Mouse (Mus musculus): ENCODE measurements around the gene Mecr. TPM values are rescaled to one million over a fixed set of nuclear protein-coding genes. Genes with fewer than 3 reads are reported as not detected.

Gene Mecr
- polyA plus RNA-seq, 1 experiment from 2014 or later: 32.6 TPM

- DNase-seq (ENCODE audit: low spot score): peak; percentile 65
Measured at GRCm38 (mm10) chr4:131849986-131850638, 6.8 kb downstream of the Mecr start.

DNA sequence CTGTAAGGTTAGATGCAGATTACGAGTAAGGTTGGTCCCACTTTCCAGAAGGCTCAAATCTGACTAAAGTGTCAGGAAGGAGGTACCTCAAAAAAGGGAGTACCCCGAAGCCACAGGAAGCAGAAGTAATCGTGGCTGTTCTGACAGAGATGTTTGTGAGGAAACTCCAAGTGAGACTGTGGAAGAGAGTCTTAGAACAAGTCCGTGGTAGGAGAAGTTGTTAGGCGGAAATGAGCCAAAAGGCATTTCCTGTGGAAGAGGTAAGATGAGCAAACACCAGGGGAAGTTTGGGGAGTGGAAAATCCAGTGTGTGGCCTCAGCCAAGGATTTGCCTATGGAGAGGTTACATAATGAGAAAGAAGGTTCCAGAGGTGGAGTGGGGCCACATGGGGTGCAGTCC, 11.7 kb downstream of the Mecr start:
- H3K4me2 ChIP-seq (replicated peaks): no peak overlapping the region
- peaks cover 2% of the 10 kb centered on the region; the same call in 1 of the 2 replicates for H3K4me1 ChIP-seq (replicated peaks; ENCODE audit: control insufficient read depth, insufficient read depth, low read length)
- H3K4me3 ChIP-seq (replicated peaks; ENCODE audit: low read length): no peak overlapping the region
- H3K36me3 ChIP-seq (replicated peaks; ENCODE audit: control insufficient read depth, insufficient read depth): peaks cover 7% of the 10 kb centered on the region; the same call in 1 of the 2 replicates
- DNase-seq (ENCODE audit: low spot score) (no peak), ATAC-seq (ENCODE audit: low FRiP score) (no peak)
- H3K9ac ChIP-seq: no peak overlapping the region
- H3K9me3 ChIP-seq (ENCODE audit: control insufficient read depth, low read length): no peaks in the 10 kb centered on the region
- no peak overlapping the region for H3K27ac ChIP-seq
- no peaks in the 10 kb centered on the region for H3K27me3 ChIP-seq (ENCODE audit: control insufficient read depth, insufficient read depth, low read length)
- WGBS: 81% methylated on average over 5 of the region's 5 CpGs

More at GRCm38 (mm10) chr4:131849986-131850638, 6.8 kb downstream of the Mecr start:
- 27% methylated on average over 5 of the region's 5 CpGs for WGBS
- no peaks in the 10 kb centered on the region for H3K9me3 ChIP-seq (ENCODE audit: control insufficient read depth, low read length)
- 0 out of 2 replicates have a peak overlapping the region, but pooled peaks have one; percentile 10 for H3K4me2 ChIP-seq (replicated peaks)
- ATAC-seq (ENCODE audit: low FRiP score): no peak
- H3K27me3 ChIP-seq (ENCODE audit: control insufficient read depth, insufficient read depth, low read length): no peaks in the 10 kb centered on the region
- peaks cover 4% of the 10 kb centered on the region; the same call in 1 of the 2 replicates for H3K4me1 ChIP-seq (replicated peaks; ENCODE audit: control insufficient read depth, insufficient read depth, low read length)
- H3K36me3 ChIP-seq (replicated peaks; ENCODE audit: control insufficient read depth, insufficient read depth): no peaks in the 10 kb centered on the region
- H3K27ac ChIP-seq: peak overlapping the region; percentile 26; the same call in 1 of the 2 replicates
- H3K4me3 ChIP-seq (replicated peaks; ENCODE audit: low read length): no peak overlapping the region
- no peak overlapping the region for H3K9ac ChIP-seq

- no peak overlapping the region for H3K4me3 ChIP-seq (replicated peaks; ENCODE audit: low read length)
- H3K27ac ChIP-seq: no peak overlapping the region
- H3K27me3 ChIP-seq (ENCODE audit: control insufficient read depth, insufficient read depth, low read length): no peaks in the 10 kb centered on the region
- ATAC-seq (ENCODE audit: low FRiP score): no peak; the same call in 1 of the 2 replicates
- no peaks in the 10 kb centered on the region for H3K9me3 ChIP-seq (ENCODE audit: control insufficient read depth, low read length)
- peak; percentile 89 for DNase-seq (ENCODE audit: low spot score)
- H3K36me3 ChIP-seq (replicated peaks; ENCODE audit: control insufficient read depth, insufficient read depth): peaks cover 30% of the 10 kb centered on the region; the same call in 1 of the 2 replicates
- no peaks in the 10 kb centered on the region for H3K4me1 ChIP-seq (replicated peaks; ENCODE audit: control insufficient read depth, insufficient read depth, low read length)
- no peak overlapping the region; the same call in 1 of the 2 replicates for H3K9ac ChIP-seq
- 54% methylated on average over 15 of the region's 15 CpGs for WGBS
- no peak overlapping the region for H3K4me2 ChIP-seq (replicated peaks)
Measured at GRCm38 (mm10) chr4:131860492-131861340, 17.4 kb downstream of the Mecr start.

- no peak overlapping the region for H3K4me3 ChIP-seq (replicated peaks; ENCODE audit: low read length)
- no peak overlapping the region for H3K27ac ChIP-seq
- no peaks in the 10 kb centered on the region for H3K9me3 ChIP-seq (ENCODE audit: control insufficient read depth, low read length)
- H3K4me1 ChIP-seq (replicated peaks; ENCODE audit: control insufficient read depth, insufficient read depth, low read length): no peaks in the 10 kb centered on the region
- no peak overlapping the region for H3K4me2 ChIP-seq (replicated peaks)
- ATAC-seq (ENCODE audit: low FRiP score) (no peak), DNase-seq (ENCODE audit: low spot score) (no peak)
- H3K36me3 ChIP-seq (replicated peaks; ENCODE audit: control insufficient read depth, insufficient read depth): peaks cover 30% of the 10 kb centered on the region; the same call in 1 of the 2 replicates
- 91% methylated on average over 4 of the region's 4 CpGs for WGBS
- H3K27me3 ChIP-seq (ENCODE audit: control insufficient read depth, insufficient read depth, low read length): no peaks in the 10 kb centered on the region
- H3K9ac ChIP-seq: no peak overlapping the region
Measured at GRCm38 (mm10) chr4:131861341-131861739, 18.1 kb downstream of the Mecr start.

DNA sequence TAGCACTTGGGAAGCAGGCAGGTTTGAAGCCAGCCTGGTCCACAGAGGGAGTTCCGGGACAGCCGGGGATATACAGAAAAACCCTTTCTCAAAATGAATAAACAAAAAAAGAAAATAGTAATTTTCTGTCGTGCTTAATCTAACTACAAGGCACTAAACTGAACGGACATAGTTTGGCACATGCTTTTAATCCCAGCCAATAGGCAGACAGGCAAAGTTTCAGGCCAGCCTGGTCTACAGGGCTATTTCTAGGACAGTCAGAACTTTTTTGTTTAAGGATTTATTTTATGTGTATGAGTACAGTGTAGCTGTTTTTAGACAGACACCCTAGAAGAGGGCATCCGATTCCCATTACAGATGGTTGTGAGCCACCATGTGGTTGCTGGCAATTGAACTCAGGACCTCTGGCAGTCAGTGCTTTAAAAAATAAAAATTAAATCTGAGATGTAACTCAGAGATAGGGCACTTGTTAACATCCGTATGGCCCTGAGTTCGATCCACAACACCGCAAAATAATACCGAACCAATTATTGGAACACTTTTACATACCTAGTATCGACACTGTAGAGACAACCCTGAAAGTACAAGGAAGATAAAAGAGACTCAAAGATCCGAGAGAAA, 29.5 kb downstream of the Mecr start:
- Histone ChIP-seq H3K27me3 (ENCODE audit: control insufficient read depth, insufficient read depth, low read length) (no peaks in the 10 kb centered on the region), H3K9me3 (ENCODE audit: control insufficient read depth, low read length) (no peaks in the 10 kb centered on the region)
- 12% methylated on average over 11 of the region's 11 CpGs for WGBS

DNA sequence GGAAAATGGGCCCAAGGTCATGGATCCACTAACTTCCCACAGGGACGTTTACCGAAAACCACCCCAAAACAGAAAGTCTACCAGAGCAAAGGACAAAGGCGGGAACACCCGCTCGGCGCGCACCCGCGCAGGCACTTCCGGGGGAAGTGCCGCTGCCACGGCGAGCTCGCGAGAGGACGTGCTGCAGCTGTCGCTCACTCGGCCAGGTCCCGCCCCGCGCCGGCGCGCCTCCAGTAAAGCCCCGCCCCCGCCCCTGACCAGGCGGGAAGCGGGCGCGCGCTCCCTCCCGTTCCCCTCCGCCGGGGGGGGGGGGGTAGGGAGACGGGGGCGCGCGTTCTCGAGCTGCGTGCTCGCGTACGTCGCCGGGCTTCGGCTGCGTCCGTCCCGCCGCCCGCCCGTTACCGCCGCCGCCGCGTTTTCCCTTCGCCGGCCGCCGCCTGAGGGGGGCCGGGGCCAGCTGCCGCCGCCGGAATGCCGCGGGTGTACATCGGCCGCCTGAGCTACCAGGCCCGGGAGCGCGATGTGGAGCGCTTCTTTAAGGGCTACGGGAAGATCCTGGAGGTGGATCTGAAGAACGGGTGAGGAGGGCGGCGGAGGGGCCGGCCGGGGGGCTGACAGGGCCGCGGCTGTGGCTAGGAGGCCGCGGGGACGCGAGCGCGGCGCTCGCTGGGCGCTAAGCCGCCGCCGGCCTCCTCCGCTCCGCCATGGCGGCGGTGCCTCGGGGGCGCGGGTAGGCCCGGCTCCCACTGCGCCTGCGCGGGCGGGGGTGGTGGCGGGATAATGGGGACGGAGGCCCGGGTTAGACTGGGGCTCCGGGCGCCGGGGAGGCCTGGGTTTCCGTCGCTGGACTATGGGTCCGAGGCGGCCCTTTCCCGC, 30.3 kb downstream of the Mecr start, which contains the start of gene Srsf4:
TSS of gene Srsf4 (plus strand) at position 325 of the 876 bp plus-strand sequence.
- ATAC-seq (ENCODE audit: low FRiP score): peak; percentile 95
- under 1% methylated on average over 92 of the region's 116 CpGs for WGBS
- no peaks in the 10 kb centered on the region for H3K36me3 ChIP-seq (replicated peaks; ENCODE audit: control insufficient read depth, insufficient read depth)
- H3K9ac ChIP-seq: peak within 1 kb of the TSS; percentile 99
- peaks cover 40% of the 10 kb centered on the region for H3K4me1 ChIP-seq (replicated peaks; ENCODE audit: control insufficient read depth, insufficient read depth, low read length)
- H3K4me2 ChIP-seq (replicated peaks): peak within 1 kb of the TSS; percentile 97
- no peaks in the 10 kb centered on the region for H3K9me3 ChIP-seq (ENCODE audit: control insufficient read depth, low read length)
- no peaks in the 10 kb centered on the region for H3K27me3 ChIP-seq (ENCODE audit: control insufficient read depth, insufficient read depth, low read length)
- H3K27ac ChIP-seq: peak within 1 kb of the TSS; percentile 99
- H3K4me3 ChIP-seq (replicated peaks; ENCODE audit: low read length): peak within 1 kb of the TSS; percentile 96
- DNase-seq (ENCODE audit: low spot score): peak; percentile 96

More for the DNA sequence above, 29.5 kb downstream of the Mecr start:
- H3K4me1 ChIP-seq (replicated peaks; ENCODE audit: control insufficient read depth, insufficient read depth, low read length): peaks cover 35% of the 10 kb centered on the region
- no peaks in the 10 kb centered on the region for H3K36me3 ChIP-seq (replicated peaks; ENCODE audit: control insufficient read depth, insufficient read depth)
- H3K4me2 ChIP-seq (replicated peaks): peak overlapping the region; percentile 64
- peak overlapping the region; percentile 96 for H3K4me3 ChIP-seq (replicated peaks; ENCODE audit: low read length)
- ATAC-seq (ENCODE audit: low FRiP score) (no peak; the same call in 1 of the 2 replicates), DNase-seq (ENCODE audit: low spot score) (no peak)
- H3K27ac ChIP-seq: peak overlapping the region; percentile 99
- peak overlapping the region; percentile 99 for H3K9ac ChIP-seq

GRCm38 (mm10) chr4:131874169-131874536, 30.9 kb downstream of the Mecr start:
- no peaks in the 10 kb centered on the region for H3K36me3 ChIP-seq (replicated peaks; ENCODE audit: control insufficient read depth, insufficient read depth)
- WGBS: under 1% methylated on average over 20 of the region's 20 CpGs
- DNase-seq (ENCODE audit: low spot score): no peak
- no peaks in the 10 kb centered on the region for H3K9me3 ChIP-seq (ENCODE audit: control insufficient read depth, low read length)
- peak overlapping the region; percentile 99 for H3K9ac ChIP-seq
- H3K4me3 ChIP-seq (replicated peaks; ENCODE audit: low read length): peak overlapping the region; percentile 96
- H3K27me3 ChIP-seq (ENCODE audit: control insufficient read depth, insufficient read depth, low read length): no peaks in the 10 kb centered on the region
- H3K27ac ChIP-seq: peak overlapping the region; percentile 99
- no peak; the same call in 1 of the 2 replicates for ATAC-seq (ENCODE audit: low FRiP score)
- peaks cover 44% of the 10 kb centered on the region for H3K4me1 ChIP-seq (replicated peaks; ENCODE audit: control insufficient read depth, insufficient read depth, low read length)
- peak overlapping the region; percentile 97 for H3K4me2 ChIP-seq (replicated peaks)

DNA sequence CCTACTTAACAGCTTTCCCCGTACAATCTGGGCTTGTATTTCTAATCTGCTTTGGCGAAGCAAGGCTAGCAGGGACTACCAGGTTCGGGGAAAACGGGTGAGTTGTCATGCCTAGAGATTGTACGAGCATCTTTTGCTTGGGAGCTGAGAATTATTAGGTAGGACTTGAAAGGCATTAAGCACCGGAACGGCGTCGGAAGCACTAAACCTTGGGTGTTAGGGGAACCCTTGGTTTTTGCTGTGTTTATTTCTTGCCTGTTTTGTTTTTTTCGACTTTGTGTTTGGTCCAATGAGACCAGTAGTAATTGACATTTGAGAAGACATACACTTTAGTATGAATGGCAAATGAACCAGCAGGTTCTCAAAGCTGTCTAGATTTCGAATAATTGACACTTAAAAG, 31.3 kb downstream of the Mecr start:
- Histone ChIP-seq H3K4me3 (replicated peaks; ENCODE audit: low read length) (peak overlapping the region; percentile 96), H3K27ac (peak overlapping the region; percentile 99; the same call in 1 of the 2 replicates), H3K9ac (peak overlapping the region; percentile 99), H3K4me1 (replicated peaks; ENCODE audit: control insufficient read depth, insufficient read depth, low read length) (peaks cover 44% of the 10 kb centered on the region), H3K4me2 (replicated peaks) (peak overlapping the region; percentile 97), H3K27me3 (ENCODE audit: control insufficient read depth, insufficient read depth, low read length) (no peaks in the 10 kb centered on the region), H3K9me3 (ENCODE audit: control insufficient read depth, low read length) (no peaks in the 10 kb centered on the region), H3K36me3 (replicated peaks; ENCODE audit: control insufficient read depth, insufficient read depth) (no peaks in the 10 kb centered on the region)
- DNase-seq (ENCODE audit: low spot score): no peak
- ATAC-seq (ENCODE audit: low FRiP score): no peak
- WGBS: 4% methylated on average over 11 of the region's 11 CpGs

All from hindbrain, embryonic 14.5 days (tissue).